Mouse (Mus musculus): Measurements from ENCODE around the gene Armc12. TPM values are rescaled to one million over a fixed set of nuclear protein-coding genes. Genes with fewer than 3 reads are reported as not detected.
"Not testable (repeated sequence)": the region's sequence is repeated elsewhere in the genome, so short reads cannot be mapped to it uniquely, and the experiment has no call there.

Armc12 gene
- polyA plus RNA-seq, 1 experiment from 2014 or later, result not detected

- Histone ChIP-seq H3K36me3 (ENCODE audit: control insufficient read depth, insufficient read depth, low read length) (no peaks in the 10 kb centered on the region), H3K4me1 (ENCODE audit: control insufficient read depth in 2 of 2, insufficient read depth in 2 of 2, low read length in 2 of 2) (no peaks in the 10 kb centered on the region), H3K4me2 (ENCODE audit: low read length) (no peak overlapping the region), H3K4me3 (ENCODE audit: control insufficient read depth in 1 of 2, insufficient read depth in 1 of 2, low read depth in 1 of 2, low read length in 2 of 2) (no peak overlapping the region), H3K9me3 (ENCODE audit: control insufficient read depth, low read length) (peaks cover under 1% of the 10 kb centered on the region; the same call in 1 of the 2 replicates), H3K27me3 (ENCODE audit: control insufficient read depth, insufficient read depth, low read length) (no peaks in the 10 kb centered on the region), H3K27ac (replicated peaks in 1 of 2; ENCODE audit: control insufficient read depth in 1 of 2, insufficient read depth in 1 of 2, low read depth in 2 of 2, low read length in 2 of 2) (no peak overlapping the region), H3K9ac (ENCODE audit: low read length) (no peak overlapping the region)
- ATAC-seq (ENCODE audit: insufficient number of reproducible peaks, insufficient read depth, low FRiP score, low read depth), result no peak
- 62% methylated on average over 1 of the region's 1 CpGs for WGBS
Measured at GRCm38 (mm10) chr17:28546925-28547324, 16.3 kb downstream of the Armc12 start.

DNA sequence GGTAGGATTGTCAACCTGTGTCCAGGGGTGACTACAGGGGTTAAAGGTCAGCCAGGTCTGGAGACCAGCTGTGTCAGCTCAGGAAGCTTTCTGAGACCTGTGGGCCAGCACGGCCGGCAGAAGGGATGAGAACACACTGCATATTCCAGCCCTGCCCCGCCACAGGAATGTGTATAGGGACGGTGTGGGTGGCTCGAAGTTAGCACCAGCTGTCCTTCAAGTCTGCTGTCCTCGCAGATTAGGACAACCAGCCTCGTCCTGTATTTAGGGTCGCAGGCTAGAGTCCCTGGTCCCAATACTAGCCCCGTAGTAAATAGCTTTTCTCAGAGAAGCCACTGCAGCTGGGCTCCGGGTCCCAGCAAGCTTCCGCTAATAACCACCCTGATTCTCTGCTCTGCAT, 17.9 kb downstream of the Armc12 start:
- no peak for ATAC-seq (ENCODE audit: insufficient number of reproducible peaks, insufficient read depth, low FRiP score, low read depth)
- no peak overlapping the region for H3K9ac ChIP-seq (ENCODE audit: low read length)
- WGBS, result 57% methylated on average over 11 of the region's 11 CpGs

DNA sequence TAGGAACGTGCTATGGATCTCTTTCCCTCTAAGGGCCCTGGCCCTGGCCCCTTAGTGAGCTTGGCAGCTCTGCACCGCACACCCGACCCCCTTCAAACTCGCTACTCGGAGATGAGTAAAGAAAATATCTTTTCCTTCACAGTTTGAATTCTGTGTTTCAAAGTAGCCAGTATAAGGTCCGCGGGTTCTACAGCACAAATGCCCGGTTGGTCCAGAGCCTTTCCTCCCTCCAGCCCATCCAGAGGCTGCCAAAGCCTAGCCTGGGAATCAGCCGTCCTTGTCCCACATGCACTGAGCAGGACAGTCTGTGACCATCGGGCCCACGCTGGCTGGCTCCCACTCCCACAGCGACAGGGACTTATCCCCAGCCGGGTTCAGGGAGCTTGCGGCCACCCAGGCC, 18.5 kb downstream of the Armc12 start, which contains the start of gene Clpsl2:
Clpsl2 (plus strand) TSS at position 301 of the 400 bp plus-strand sequence.
- Histone ChIP-seq H3K4me2 (ENCODE audit: low read length) (no peak within 1 kb of the TSS), H3K36me3 (ENCODE audit: control insufficient read depth, insufficient read depth, low read length) (no peaks in the 10 kb centered on the region), H3K4me3 (ENCODE audit: control insufficient read depth in 1 of 2, insufficient read depth in 1 of 2, low read depth in 1 of 2, low read length in 2 of 2) (no peak within 1 kb of the TSS), H3K27me3 (ENCODE audit: control insufficient read depth, insufficient read depth, low read length) (0 out of 2 replicates have a peak, but pooled peaks cover 2% of the 10 kb centered on the region), H3K4me1 (ENCODE audit: control insufficient read depth in 2 of 2, insufficient read depth in 2 of 2, low read length in 2 of 2) (no peaks in the 10 kb centered on the region), H3K9me3 (ENCODE audit: control insufficient read depth, low read length) (no peaks in the 10 kb centered on the region), H3K9ac (ENCODE audit: low read length) (no peak within 1 kb of the TSS), H3K27ac (replicated peaks in 1 of 2; ENCODE audit: control insufficient read depth in 1 of 2, insufficient read depth in 1 of 2, low read depth in 2 of 2, low read length in 2 of 2) (no peak within 1 kb of the TSS)
- 74% methylated on average over 14 of the region's 14 CpGs for WGBS
- no peak for ATAC-seq (ENCODE audit: insufficient number of reproducible peaks, insufficient read depth, low FRiP score, low read depth)

More for the DNA sequence above, 17.9 kb downstream of the Armc12 start:
- H3K36me3 ChIP-seq (ENCODE audit: control insufficient read depth, insufficient read depth, low read length), result no peaks in the 10 kb centered on the region
- H3K4me2 ChIP-seq (ENCODE audit: low read length), result no peak overlapping the region
- H3K27me3 ChIP-seq (ENCODE audit: control insufficient read depth, insufficient read depth, low read length), result 0 out of 2 replicates have a peak, but pooled peaks cover 2% of the 10 kb centered on the region
- H3K4me1 ChIP-seq (ENCODE audit: control insufficient read depth in 2 of 2, insufficient read depth in 2 of 2, low read length in 2 of 2), result no peaks in the 10 kb centered on the region
- no peak overlapping the region for H3K4me3 ChIP-seq (ENCODE audit: control insufficient read depth in 1 of 2, insufficient read depth in 1 of 2, low read depth in 1 of 2, low read length in 2 of 2)
- H3K27ac ChIP-seq (replicated peaks in 1 of 2; ENCODE audit: control insufficient read depth in 1 of 2, insufficient read depth in 1 of 2, low read depth in 2 of 2, low read length in 2 of 2), result no peak overlapping the region
- H3K9me3 ChIP-seq (ENCODE audit: control insufficient read depth, low read length), result no peaks in the 10 kb centered on the region

DNA sequence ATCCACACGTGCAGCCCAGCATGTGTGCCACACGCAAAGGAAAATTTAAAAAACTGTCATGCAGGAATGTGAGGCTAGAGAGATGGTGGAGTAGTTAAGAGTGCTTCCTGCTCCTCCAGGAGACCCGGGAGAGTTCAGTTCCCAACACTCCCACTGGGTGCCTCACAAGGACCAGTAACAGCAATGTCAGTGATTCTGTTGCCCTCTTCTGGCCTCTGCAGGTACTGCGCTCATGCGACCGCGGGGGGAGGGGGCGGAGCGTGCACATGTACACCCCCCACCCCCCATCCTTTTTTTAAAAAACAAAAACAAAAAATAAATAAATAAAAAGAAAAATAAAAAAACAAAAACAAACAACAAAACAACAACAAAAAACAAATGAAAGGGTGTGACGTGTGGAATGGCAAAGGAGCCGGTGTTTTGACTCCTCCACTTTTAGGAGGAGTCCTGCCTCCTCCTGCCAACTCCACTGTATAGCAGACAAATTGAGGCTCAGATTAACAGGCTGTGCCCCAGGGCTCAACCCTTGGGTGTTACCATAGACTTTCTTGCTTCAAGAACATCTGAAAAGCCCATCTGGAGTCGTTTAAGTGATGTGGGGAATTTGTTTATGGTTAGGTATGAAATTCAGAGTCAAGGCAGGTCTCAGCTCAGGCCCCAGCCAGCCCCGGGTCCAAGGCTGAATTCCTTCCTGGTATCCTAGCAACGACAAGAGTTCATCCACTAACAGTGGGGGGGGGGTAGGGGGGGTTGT, 22.6 kb downstream of the Armc12 start:
- no peak overlapping the region for H3K9ac ChIP-seq (ENCODE audit: low read length)
- H3K4me1 ChIP-seq (ENCODE audit: control insufficient read depth in 2 of 2, insufficient read depth in 2 of 2, low read length in 2 of 2), result no peaks in the 10 kb centered on the region
- no peaks in the 10 kb centered on the region for H3K9me3 ChIP-seq (ENCODE audit: control insufficient read depth, low read length)
- H3K27ac ChIP-seq (replicated peaks in 1 of 2; ENCODE audit: control insufficient read depth in 1 of 2, insufficient read depth in 1 of 2, low read depth in 2 of 2, low read length in 2 of 2), result no peak overlapping the region
- 0 out of 2 replicates have a peak, but pooled peaks cover 2% of the 10 kb centered on the region for H3K27me3 ChIP-seq (ENCODE audit: control insufficient read depth, insufficient read depth, low read length)
- no peak overlapping the region for H3K4me3 ChIP-seq (ENCODE audit: control insufficient read depth in 1 of 2, insufficient read depth in 1 of 2, low read depth in 1 of 2, low read length in 2 of 2)
- no peak for ATAC-seq (ENCODE audit: insufficient number of reproducible peaks, insufficient read depth, low FRiP score, low read depth)
- WGBS, result 11% methylated on average over 14 of the region's 14 CpGs
- no peaks in the 10 kb centered on the region for H3K36me3 ChIP-seq (ENCODE audit: control insufficient read depth, insufficient read depth, low read length)
- no peak overlapping the region for H3K4me2 ChIP-seq (ENCODE audit: low read length)

- not testable (repeated sequence) for H3K9ac ChIP-seq (ENCODE audit: low read length); H3K9me3 ChIP-seq (ENCODE audit: control insufficient read depth, low read length); H3K4me3 ChIP-seq (ENCODE audit: control insufficient read depth in 1 of 2, insufficient read depth in 1 of 2, low read depth in 1 of 2, low read length in 2 of 2); ATAC-seq (ENCODE audit: insufficient number of reproducible peaks, insufficient read depth, low FRiP score, low read depth); H3K4me1 ChIP-seq (ENCODE audit: control insufficient read depth in 2 of 2, insufficient read depth in 2 of 2, low read length in 2 of 2); H3K27me3 ChIP-seq (ENCODE audit: control insufficient read depth, insufficient read depth, low read length); H3K36me3 ChIP-seq (ENCODE audit: control insufficient read depth, insufficient read depth, low read length); H3K4me2 ChIP-seq (ENCODE audit: low read length); H3K27ac ChIP-seq (replicated peaks in 1 of 2; ENCODE audit: control insufficient read depth in 1 of 2, insufficient read depth in 1 of 2, low read depth in 2 of 2, low read length in 2 of 2)
- WGBS, result 85% methylated on average over 4 of the region's 4 CpGs
Measured at GRCm38 (mm10) chr17:28554021-28554420, 23.4 kb downstream of the Armc12 start.

DNA sequence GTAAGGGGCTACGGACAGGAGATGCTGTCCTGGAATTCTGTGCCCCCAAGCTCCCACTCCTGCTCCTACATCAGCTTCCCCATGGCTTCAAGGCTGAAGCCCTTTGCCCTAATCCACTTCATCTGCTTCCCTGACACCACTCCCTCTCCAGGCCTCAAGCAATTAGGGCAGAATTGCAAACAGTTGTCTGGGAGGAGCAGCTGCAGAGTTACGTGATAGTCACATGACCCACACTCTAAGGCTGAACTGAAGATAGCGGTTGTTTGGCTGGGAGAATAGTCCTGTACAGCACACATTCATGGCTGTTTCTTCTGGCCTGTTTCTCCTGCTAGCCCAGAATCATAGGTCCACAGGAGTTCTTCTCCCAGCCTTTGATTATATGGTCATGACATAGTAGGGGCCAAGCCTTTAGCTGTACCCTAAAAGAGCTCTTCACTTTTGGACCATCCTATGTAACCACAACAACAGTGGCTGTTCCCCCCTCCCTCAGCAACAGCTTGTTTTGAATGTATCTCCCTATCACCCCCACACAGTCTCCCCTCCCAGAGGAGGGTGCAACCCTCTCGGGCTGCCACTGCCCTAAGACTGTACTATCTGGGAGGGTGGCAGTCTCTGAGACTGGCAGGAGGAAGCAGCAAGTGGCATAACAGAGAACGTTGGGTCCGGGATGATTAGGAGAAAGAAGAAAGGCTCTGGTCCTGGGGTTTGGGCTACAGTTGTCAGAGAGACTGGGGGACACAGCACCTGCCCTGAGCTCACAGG, 26.2 kb downstream of the Armc12 start:
- no peaks in the 10 kb centered on the region for H3K36me3 ChIP-seq (ENCODE audit: control insufficient read depth, insufficient read depth, low read length)
- ATAC-seq (ENCODE audit: insufficient number of reproducible peaks, insufficient read depth, low FRiP score, low read depth), result no peak
- WGBS, result 49% methylated on average over 6 of the region's 6 CpGs
- H3K4me1 ChIP-seq (ENCODE audit: control insufficient read depth in 2 of 2, insufficient read depth in 2 of 2, low read length in 2 of 2), result peaks cover 0 to 2% of the 10 kb centered on the region in 2 experiments; a peak in 1 of 4 replicates
- H3K4me3 ChIP-seq (ENCODE audit: control insufficient read depth in 1 of 2, insufficient read depth in 1 of 2, low read depth in 1 of 2, low read length in 2 of 2), result no peak overlapping the region
- no peak overlapping the region for H3K27ac ChIP-seq (replicated peaks in 1 of 2; ENCODE audit: control insufficient read depth in 1 of 2, insufficient read depth in 1 of 2, low read depth in 2 of 2, low read length in 2 of 2)
- no peaks in the 10 kb centered on the region for H3K9me3 ChIP-seq (ENCODE audit: control insufficient read depth, low read length)
- H3K27me3 ChIP-seq (ENCODE audit: control insufficient read depth, insufficient read depth, low read length), result 0 out of 2 replicates have a peak, but pooled peaks cover 2% of the 10 kb centered on the region
- H3K4me2 ChIP-seq (ENCODE audit: low read length), result no peak overlapping the region
- no peak overlapping the region for H3K9ac ChIP-seq (ENCODE audit: low read length)

DNA sequence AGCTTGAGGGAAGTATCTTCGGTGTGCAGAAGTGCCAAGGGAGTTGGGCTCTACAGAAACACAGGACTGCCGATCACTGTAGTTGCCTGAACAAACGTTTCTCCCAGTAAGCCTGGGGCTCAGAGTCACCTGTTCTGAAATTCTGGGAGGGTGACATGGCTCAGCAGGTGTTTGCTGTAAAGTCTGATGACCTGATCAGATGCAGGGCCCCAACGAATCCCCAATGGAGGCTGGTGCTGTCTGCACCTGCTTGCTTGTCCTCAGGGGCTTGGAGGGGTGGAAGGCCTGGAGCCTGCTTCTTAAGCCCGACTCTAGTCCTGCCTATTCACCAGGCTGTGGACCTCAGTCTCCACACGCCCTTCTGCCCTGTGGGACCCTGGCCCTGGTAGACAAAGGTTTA, 27.2 kb downstream of the Armc12 start:
- Histone ChIP-seq H3K9me3 (ENCODE audit: control insufficient read depth, low read length) (no peaks in the 10 kb centered on the region), H3K9ac (ENCODE audit: low read length) (no peak overlapping the region), H3K4me2 (ENCODE audit: low read length) (no peak overlapping the region), H3K27me3 (ENCODE audit: control insufficient read depth, insufficient read depth, low read length) (no peaks in the 10 kb centered on the region), H3K4me3 (ENCODE audit: control insufficient read depth in 1 of 2, insufficient read depth in 1 of 2, low read depth in 1 of 2, low read length in 2 of 2) (no peak overlapping the region), H3K27ac (replicated peaks in 1 of 2; ENCODE audit: control insufficient read depth in 1 of 2, insufficient read depth in 1 of 2, low read depth in 2 of 2, low read length in 2 of 2) (no peak overlapping the region), H3K4me1 (ENCODE audit: control insufficient read depth in 2 of 2, insufficient read depth in 2 of 2, low read length in 2 of 2) (peaks cover 0 to 2% of the 10 kb centered on the region in 2 experiments; a peak in 1 of 4 replicates), H3K36me3 (ENCODE audit: control insufficient read depth, insufficient read depth, low read length) (no peaks in the 10 kb centered on the region)
- ATAC-seq (ENCODE audit: insufficient number of reproducible peaks, insufficient read depth, low FRiP score, low read depth), result no peak
- 67% methylated on average over 6 of the region's 6 CpGs for WGBS

Data from heart, embryonic 14.5 days (tissue).